Mouse (Mus musculus) bone marrow, adult 2 months (tissue): Measurements from ENCODE around the gene Tfcp2.

Source experiments
- CTCF ChIP-seq: fragments of 200-500 bp; IDR thresholded peaks from 2 replicates; pipeline ENCODE4 v1.5.1; 2011; ENCODE audit warnings: low read length, control low read depth; ENCODE audit not compliant: control insufficient read depth, insufficient read depth
- POLR2A ChIP-seq: fragments of 200-500 bp; IDR thresholded peaks from 2 replicates; pipeline ENCODE4 v1.6.1; 2011; ENCODE audit warnings: low read depth, mild to moderate bottlenecking, control low read depth, low read length, borderline replicate concordance; ENCODE audit not compliant: control insufficient read depth

DNA sequence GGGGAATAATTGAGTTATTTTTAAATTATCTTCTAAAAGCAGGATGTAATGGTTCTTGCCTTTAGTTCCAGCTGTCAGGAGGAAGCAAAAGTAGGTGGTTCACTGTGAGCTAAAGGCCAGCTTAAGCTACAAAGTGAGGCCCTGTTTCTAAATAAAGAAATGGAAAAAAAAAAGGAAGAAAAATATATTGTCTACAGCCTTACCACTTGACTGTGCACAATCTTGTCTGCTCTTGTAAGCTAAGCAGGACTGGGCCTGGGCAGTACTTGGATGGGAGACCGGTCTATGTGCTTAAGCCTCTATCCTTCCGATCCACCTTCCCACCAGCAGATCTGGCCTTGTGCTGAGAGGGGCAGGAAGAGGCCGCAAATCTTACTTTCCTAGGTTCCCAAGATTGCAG lies 102.3 kb downstream of the Tfcp2 start:
- TF ChIP-seq CTCF (no peak), POLR2A (no peak)
